ENCODE assay signal across 10 mouse cellular contexts in genomic region chr15:86169817-86170110, GRCm38 (mm10). TPM values are rescaled to one million over a fixed set of nuclear protein-coding genes. Genes with fewer than 3 reads are reported as not detected.
DNase-seq lines count a peak whose midpoint lies in the region; ATAC-seq and TF ChIP-seq lines count a peak whose summit lies in the region.
"Had no signal": no experiment of that assay in that cellular context is flagged by ENCODE, and none has a peak within 500 bp of the region (broad histone marks: within the 10 kb centered on the region; RNA-seq: fewer than 3 reads in every experiment).

No protein-coding gene starts in this region.

- TF ChIP-seq EP300 in heart, adult 2 months (IDR thresholded peaks at IDR 0.05; ENCODE audit: insufficient read depth, low read depth, low read length): no peak

- WGBS in heart, adult 2 months: 16% methylated on average over 4 of the region's 4 CpGs
- 66% methylated on average over 4 of the region's 4 CpGs for whole genome bisulfite sequencing in embryonic facial prominence, embryonic 13.5 days
- 80% methylated on average over 4 of the region's 4 CpGs for WGBS in limb, embryonic 10.5 days
- 89% methylated on average over 4 of the region's 4 CpGs for WGBS in midbrain, embryonic 16.5 days

- H3K9ac ChIP-seq in heart, adult 2 months (ENCODE audit: low read depth, low read length): no peak overlapping the region
- H3K9ac ChIP-seq in embryonic facial prominence, embryonic 13.5 days: 0 out of 2 replicates have a peak overlapping the region, but pooled peaks have one; percentile 27
- H3K9ac ChIP-seq in midbrain, embryonic 16.5 days (ENCODE audit: low read depth, low read length): no peak overlapping the region
- H3K9ac ChIP-seq: forebrain, postnatal 0 days; hindbrain, embryonic 15.5 days had no signal

- no peaks in the 10 kb centered on the region; the same call in 1 of the 2 replicates for H3K36me3 ChIP-seq in heart, adult 2 months (ENCODE audit: control insufficient read depth, insufficient read depth, low read length)
- H3K36me3 ChIP-seq in embryonic facial prominence, embryonic 13.5 days: peaks cover 5% of the 10 kb centered on the region
- H3K36me3 ChIP-seq in limb, embryonic 10.5 days: peaks cover 5% of the 10 kb centered on the region; the same call in 1 of the 2 replicates
- H3K36me3 ChIP-seq in midbrain, embryonic 16.5 days (ENCODE audit: control insufficient read depth, insufficient read depth, low read length): no peaks in the 10 kb centered on the region
- H3K36me3 ChIP-seq: hindbrain, embryonic 15.5 days had no signal

- peaks cover 39% of the 10 kb centered on the region for H3K4me1 ChIP-seq in heart, adult 2 months (ENCODE audit: control insufficient read depth, insufficient read depth, low read length)
- H3K4me1 ChIP-seq in embryonic facial prominence, embryonic 13.5 days: peaks cover 57% of the 10 kb centered on the region
- H3K4me1 ChIP-seq in limb, embryonic 10.5 days: peaks cover 59% of the 10 kb centered on the region
- peaks cover 13% of the 10 kb centered on the region for H3K4me1 ChIP-seq in midbrain, embryonic 16.5 days (ENCODE audit: control insufficient read depth, insufficient read depth, low read length)

- H3K79me2 ChIP-seq in heart, adult 2 months (replicated peaks; ENCODE audit: control insufficient read depth, insufficient read depth, low read length): peaks cover 6% of the 10 kb centered on the region

- ATAC-seq in embryonic facial prominence, embryonic 13.5 days (ENCODE audit: insufficient number of reproducible peaks, insufficient read depth, low FRiP score, low TSS enrichment, low read depth): no peak
- no peak for ATAC-seq in midbrain, embryonic 16.5 days
- ATAC-seq: forebrain, postnatal 0 days had no signal

- no peak for TF ChIP-seq POLR2A in heart, adult 2 months (IDR thresholded peaks at IDR 0.05; ENCODE audit: insufficient read depth, low read depth, low read length)

- intact Hi-C loops in heart, adult 2 months (cut with DNase I): loop anchor here (2.0 kb wide), 1 partner anchor 59 kb away; no protein-coding TSS in a partner anchor

- H3K4me3 ChIP-seq in heart, adult 2 months: no peak overlapping the region
- no peak overlapping the region for H3K4me3 ChIP-seq in embryonic facial prominence, embryonic 13.5 days
- no peak overlapping the region for H3K4me3 ChIP-seq in limb, embryonic 10.5 days
- H3K4me3 ChIP-seq in midbrain, embryonic 16.5 days (ENCODE audit: low read depth, low read length): no peak overlapping the region
- H3K4me3 ChIP-seq: hindbrain, embryonic 15.5 days had no signal

- H3K4me2 ChIP-seq in embryonic facial prominence, embryonic 13.5 days: no peak overlapping the region
- no peak overlapping the region for H3K4me2 ChIP-seq in midbrain, embryonic 16.5 days (ENCODE audit: low read length)
- H3K4me2 ChIP-seq: hindbrain, embryonic 15.5 days had no signal

- DNase-seq in heart, adult 2 months: peak in 1 of 2 experiments; percentile 54
- no peak for DNase-seq in heart, postnatal 4 days
- DNase-seq in 3T3-L1 (ENCODE audit: low read depth, low spot score): peak; percentile 29
- DNase-seq in limb, embryonic 10.5 days (ENCODE audit: low spot score): no peak
- no peak for DNase-seq in adipocyte (ENCODE audit: low spot score)
- DNase-seq in urinary bladder, postnatal 36 days (ENCODE audit: low spot score in 2 of 2): no peak
- DNase-seq: forebrain, postnatal 0 days had no signal

- H3K27ac ChIP-seq in heart, adult 2 months: peak overlapping the region; percentile 74
- H3K27ac ChIP-seq in embryonic facial prominence, embryonic 13.5 days: no peak overlapping the region
- 0 out of 2 replicates have a peak overlapping the region, but pooled peaks have one; percentile 17 for H3K27ac ChIP-seq in limb, embryonic 10.5 days
- H3K27ac ChIP-seq in midbrain, embryonic 16.5 days (ENCODE audit: low read length): no peak overlapping the region
- H3K27ac ChIP-seq: hindbrain, embryonic 15.5 days had no signal

- no peaks in the 10 kb centered on the region for H3K27me3 ChIP-seq in heart, adult 2 months (ENCODE audit: control insufficient read depth, insufficient read depth, low read length)
- H3K27me3 ChIP-seq in embryonic facial prominence, embryonic 13.5 days: no peaks in the 10 kb centered on the region
- H3K27me3 ChIP-seq in limb, embryonic 10.5 days (ENCODE audit: low read depth, poor library complexity, severe bottlenecking): no peaks in the 10 kb centered on the region
- no peaks in the 10 kb centered on the region for H3K27me3 ChIP-seq in midbrain, embryonic 16.5 days (ENCODE audit: control insufficient read depth, insufficient read depth, low read depth, low read length)
- H3K27me3 ChIP-seq: hindbrain, embryonic 15.5 days had no signal

- TF ChIP-seq CTCF in heart, adult 2 months (IDR thresholded peaks at IDR 0.05): no peak

- H3K9me3 ChIP-seq in embryonic facial prominence, embryonic 13.5 days: no peaks in the 10 kb centered on the region
- H3K9me3 ChIP-seq in limb, embryonic 10.5 days (replicated peaks): no peaks in the 10 kb centered on the region
- no peaks in the 10 kb centered on the region for H3K9me3 ChIP-seq in midbrain, embryonic 16.5 days (replicated peaks; ENCODE audit: control insufficient read depth, low read length, poor library complexity, severe bottlenecking)
- H3K9me3 ChIP-seq: hindbrain, embryonic 15.5 days had no signal

RNA-seq across cellular contexts. Expression of gene Cerk, which starts 16.2 kb away (rescaled TPM):
- 10 to 100 TPM; 30.4 to 33.5 TPM for total RNA-seq in heart, adult 2 months (2021)
- 26.0 and 38.0 TPM in 2 replicates for polyA plus RNA-seq in heart, adult 2 months (2012; rRNA removed)
- total RNA-seq in heart, postnatal 4 days (2021): 10 to 100 TPM; 39.1 to 40.2 TPM
- polyA plus RNA-seq in embryonic facial prominence, embryonic 13.5 days (2015; fragmentation: Nextera tagmentation; extraction: Ambion mirVana): 14.0 and 16.5 TPM in 2 replicates
- 10.5 and 13.8 TPM in 2 replicates for polyA plus RNA-seq in limb, embryonic 10.5 days (2016; fragmentation: Nextera tagmentation; extraction: Ambion mirVana)
- 22.6 and 25.0 TPM in 2 replicates for polyA plus RNA-seq in midbrain, embryonic 16.5 days (2015; fragmentation: Nextera tagmentation; extraction: Ambion mirVana)

RNA-seq across cellular contexts. Expression of gene Tbc1d22a, which starts 44.5 kb away (rescaled TPM):
- 10 to 100 TPM; 21.8 to 25.6 TPM for total RNA-seq in heart, adult 2 months (2021)
- polyA plus RNA-seq in heart, adult 2 months (2012; rRNA removed): 23.2 and 30.1 TPM in 2 replicates
- 10 to 100 TPM; 16.5 to 20.6 TPM for total RNA-seq in heart, postnatal 4 days (2021)
- 10.8 and 12.8 TPM in 2 replicates for polyA plus RNA-seq in embryonic facial prominence, embryonic 13.5 days (2015; fragmentation: Nextera tagmentation; extraction: Ambion mirVana)
- polyA plus RNA-seq in limb, embryonic 10.5 days (2016; fragmentation: Nextera tagmentation; extraction: Ambion mirVana): 11.2 and 12.0 TPM in 2 replicates
- polyA plus RNA-seq in midbrain, embryonic 16.5 days (2015; fragmentation: Nextera tagmentation; extraction: Ambion mirVana): 12.8 and 13.5 TPM in 2 replicates

Comparison
In these comparisons a context has a peak if more than half of its experiments do, and no peak if none do; other contexts are left out.
1. H3K27ac ChIP-seq: peak in heart, adult 2 months (single experiment) and limb, embryonic 10.5 days (single experiment); none in embryonic facial prominence, embryonic 13.5 days (single experiment) and midbrain, embryonic 16.5 days (single experiment).